Mouse (Mus musculus) v-Abl transformed pro-B cells (cell line): Measurements from ENCODE around the gene Ccdc144b.

Experiments used
- in situ Hi-C, 2 experiments: fragments of 400-800 bp; cut with MboI; formaldehyde crosslinking; loops; one replicate each; pipeline ENCODE4 v1.15.1; 2025; ENCODE audit not compliant: unreplicated experiment in 2 of 2

Ccdc144b gene

DNA sequence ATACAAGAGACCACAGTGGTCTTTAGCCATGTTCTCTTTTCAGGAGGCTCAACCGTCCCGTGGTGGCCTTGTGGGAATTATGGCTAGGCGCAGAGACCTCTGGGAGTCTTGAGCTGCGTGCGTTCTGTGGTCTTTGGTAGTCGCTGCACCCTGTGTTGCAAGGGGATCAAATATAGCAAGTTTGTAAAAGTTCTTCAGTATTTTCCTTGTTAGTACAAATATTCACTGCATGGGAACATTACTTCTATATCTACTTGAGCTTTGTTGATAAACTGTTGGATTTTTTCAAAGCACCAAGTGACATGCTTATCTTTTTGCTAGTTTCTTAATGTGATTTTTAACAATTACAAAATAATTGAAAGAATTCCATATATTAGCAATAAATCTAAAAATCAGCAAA is at the start of gene Ccdc144b:
Gene Ccdc144b, minus strand, starts transcription at position 101 of the 400 bp plus-strand sequence.
- in situ Hi-C loops, result no loop called here

DNA sequence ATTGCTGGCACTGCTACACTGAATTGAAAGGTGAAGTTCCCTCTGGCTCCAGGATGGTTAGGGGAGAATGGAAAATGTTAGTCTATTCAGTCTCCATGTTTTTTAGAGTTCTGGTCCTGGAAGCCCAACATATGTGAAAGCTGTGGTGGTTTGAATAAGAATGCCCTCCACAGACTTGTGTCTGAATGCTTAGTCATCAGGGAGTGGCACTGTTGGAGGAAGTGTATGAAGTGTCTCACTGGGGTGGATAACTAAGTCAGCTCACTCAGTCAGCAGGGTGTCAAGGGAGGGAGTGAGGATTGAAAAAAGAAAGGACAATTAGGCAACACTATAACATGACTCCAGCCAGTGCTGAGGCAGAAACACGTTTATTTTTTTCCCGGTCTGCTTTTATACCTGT is 42.0 kb upstream of the Ccdc144b start:
- in situ Hi-C loops, result no loop called here

DNA sequence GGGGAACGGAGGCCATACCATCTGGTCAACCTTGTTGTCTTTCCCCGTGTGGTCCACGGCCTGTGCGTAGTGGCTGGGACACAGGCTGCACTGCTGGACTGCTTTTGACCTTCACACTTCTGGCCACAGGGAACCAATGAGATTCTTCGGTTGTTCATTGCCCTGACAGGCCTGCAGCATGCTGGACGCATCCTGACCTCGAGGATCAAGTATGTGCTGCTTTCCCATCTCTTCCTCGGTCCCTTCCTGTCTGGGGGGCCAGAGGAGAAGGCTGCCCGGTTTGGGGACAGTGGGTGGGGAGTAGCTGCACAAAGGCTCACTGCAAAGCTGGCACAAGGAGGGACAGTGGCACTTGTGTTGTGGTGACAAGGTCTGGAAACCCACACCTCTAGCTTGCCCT is 34.2 kb upstream of the Ccdc144b start:
- in situ Hi-C loops, result no loop called here

GRCm38 (mm10) chr3:36085394-36085793 is 32.0 kb upstream of the Ccdc144b start:
- in situ Hi-C loops, result no loop called here

DNA sequence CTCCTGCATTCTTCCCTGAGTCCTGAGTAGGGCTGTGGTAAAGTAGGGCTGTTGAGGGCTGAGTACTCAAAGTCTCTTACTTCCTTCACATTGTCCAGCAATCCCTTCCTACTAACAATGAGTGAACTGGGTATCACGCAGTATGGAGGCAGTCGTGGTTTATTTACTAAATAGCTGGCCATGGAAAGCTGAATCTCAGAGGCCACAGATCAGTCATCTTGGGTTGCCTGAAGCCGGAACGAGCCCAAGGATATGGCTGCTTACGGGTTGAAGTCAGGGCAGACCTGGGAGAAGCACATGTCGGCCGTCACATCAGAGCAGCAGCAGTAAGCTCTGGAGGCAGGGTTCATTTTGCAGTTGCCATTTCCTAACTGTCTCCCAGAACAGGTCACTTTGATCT is 30.0 kb upstream of the Ccdc144b start:
- in situ Hi-C loops, result no loop called here

DNA sequence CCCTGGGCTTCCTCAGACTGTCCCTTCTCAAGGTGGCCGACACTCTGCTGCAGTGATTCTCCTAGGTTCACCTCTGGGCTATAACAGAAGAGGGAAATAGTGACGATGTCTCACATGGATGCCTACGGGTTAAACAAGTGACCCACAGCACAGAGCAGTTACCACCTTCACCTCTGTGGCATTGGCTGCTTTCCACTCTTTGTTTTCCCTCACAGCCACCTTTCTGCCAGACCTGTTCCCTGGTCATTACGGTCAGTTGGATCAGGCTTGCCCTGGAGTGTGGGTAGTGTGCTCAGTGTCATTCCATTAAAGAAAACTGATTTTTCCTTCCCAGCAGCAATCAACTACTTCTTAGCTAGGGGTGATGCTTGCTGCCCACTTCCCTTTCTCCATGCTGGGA is 29.5 kb upstream of the Ccdc144b start:
- in situ Hi-C loops, result no loop called here

DNA sequence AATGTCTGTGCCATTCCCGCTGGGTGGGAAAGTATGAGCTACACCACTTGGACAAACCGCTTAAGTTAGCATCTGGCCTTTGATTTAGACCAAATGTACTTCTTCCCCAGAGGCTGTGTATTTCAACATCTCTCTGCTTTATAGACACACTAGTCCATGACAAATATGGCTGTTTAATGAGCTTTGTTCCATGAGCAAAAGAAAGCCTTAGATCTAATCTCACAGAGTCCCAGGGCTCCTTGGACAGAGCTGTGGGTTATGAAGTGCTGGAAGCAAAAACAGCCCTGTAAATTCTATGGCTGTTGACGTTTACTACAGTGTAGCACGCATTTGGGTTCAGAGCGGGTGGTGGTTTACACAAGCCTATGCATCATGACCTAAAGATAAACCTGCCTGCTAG is 27.4 kb upstream of the Ccdc144b start:
- in situ Hi-C loops, result no loop called here

DNA sequence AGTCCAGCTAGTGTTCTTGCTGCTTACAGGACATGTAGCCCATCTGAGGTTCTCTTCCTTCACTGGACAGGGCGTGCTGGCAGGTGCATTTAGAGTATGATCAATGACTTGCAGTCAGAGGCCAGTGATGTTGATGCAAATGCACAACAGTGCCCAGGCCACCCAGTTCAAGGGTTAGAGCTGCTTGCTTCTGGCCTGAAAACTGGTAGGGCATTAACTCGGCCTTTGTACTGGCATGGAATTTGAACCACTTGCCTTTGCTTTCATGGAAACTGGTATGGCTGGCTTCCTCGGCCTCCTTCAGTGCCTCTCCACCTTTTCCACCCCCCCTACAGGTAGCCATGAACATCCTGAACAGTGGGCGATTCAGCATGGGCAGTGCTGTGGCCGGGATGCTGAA is 26.5 kb upstream of the Ccdc144b start:
- in situ Hi-C loops, result loop anchor here in 1 of 2 experiments (10.0 kb wide), 1 partner anchor 65 kb away; no protein-coding TSS in a partner anchor

DNA sequence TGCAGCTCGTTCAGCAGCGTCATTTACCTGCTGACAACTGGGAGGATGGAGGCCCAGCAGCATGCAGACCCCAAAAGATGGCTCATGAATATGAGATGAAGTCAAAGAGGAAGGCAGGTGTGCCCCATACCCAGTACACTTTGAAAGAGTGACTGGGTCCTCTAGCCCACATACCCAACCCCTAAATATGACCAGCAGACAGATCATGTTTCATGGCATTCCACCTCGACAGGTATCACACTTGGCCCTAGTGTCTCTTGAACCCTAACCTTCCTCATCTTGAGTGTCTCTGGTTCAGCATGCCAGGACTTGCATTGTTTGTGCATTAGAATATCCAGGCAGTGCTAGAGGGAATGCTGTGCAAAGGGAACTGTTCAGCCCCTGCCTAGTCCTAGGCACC is 24.0 kb upstream of the Ccdc144b start:
- in situ Hi-C loops, result loop anchor here in 1 of 2 experiments (10.0 kb wide), 1 partner anchor 67 kb away; no protein-coding TSS in a partner anchor

DNA sequence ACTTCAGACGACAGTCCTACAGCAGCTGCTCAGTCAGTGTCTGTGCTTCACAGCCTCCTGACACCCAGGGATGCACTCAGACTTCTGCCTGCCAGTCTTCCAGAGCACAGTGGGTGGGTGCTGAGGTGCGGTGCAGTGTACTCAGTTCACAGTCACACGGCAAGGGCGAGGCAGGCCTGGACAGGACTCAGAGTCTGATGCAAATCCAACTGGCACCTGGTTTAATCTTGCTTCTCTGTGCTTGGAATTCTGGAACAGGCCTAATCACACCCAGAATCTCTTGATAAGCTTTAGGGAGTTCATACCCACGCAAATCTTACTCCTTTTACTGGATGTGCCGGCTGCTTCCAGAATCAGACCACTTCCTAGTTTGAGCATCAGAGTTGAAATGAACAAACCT is 22.1 kb upstream of the Ccdc144b start:
- in situ Hi-C loops, result loop anchor here in 1 of 2 experiments (10.0 kb wide), 1 partner anchor 69 kb away; no protein-coding TSS in a partner anchor

GRCm38 (mm10) chr3:36074231-36074630 is 20.9 kb upstream of the Ccdc144b start:
- in situ Hi-C loops, result loop anchor here in 1 of 2 experiments (10.0 kb wide), 1 partner anchor 71 kb away; no protein-coding TSS in a partner anchor

DNA sequence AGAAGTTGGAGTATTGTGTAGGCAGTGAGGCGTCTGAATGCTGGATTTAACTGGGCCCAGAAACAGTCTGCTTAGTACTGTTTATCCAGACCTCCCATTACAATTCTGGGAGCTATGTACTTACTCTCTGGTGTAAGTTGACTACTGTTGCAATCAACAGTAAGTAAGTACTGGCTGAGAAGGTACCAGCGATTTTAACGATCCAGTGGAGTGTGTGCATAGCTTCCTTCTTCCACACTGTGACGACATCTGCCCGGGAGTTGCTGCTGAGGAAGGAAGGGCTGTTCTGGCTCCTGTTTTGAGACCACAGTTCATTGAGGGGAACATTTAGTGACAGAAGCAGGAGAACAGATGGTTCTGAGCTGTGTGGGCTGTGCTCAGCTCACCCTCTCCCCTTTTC is 17.7 kb upstream of the Ccdc144b start:
- in situ Hi-C loops, result loop anchor here in 1 of 2 experiments (10.0 kb wide), 1 partner anchor 74 kb away; no protein-coding TSS in a partner anchor

GRCm38 (mm10) chr3:36070436-36070835 is 17.1 kb upstream of the Ccdc144b start:
- in situ Hi-C loops, result loop anchor here in 1 of 2 experiments (10.0 kb wide), 1 partner anchor 74 kb away; no protein-coding TSS in a partner anchor

- in situ Hi-C loops, result loop anchor here in 1 of 2 experiments (10.0 kb wide), 1 partner anchor 93 kb away; no protein-coding TSS in a partner anchor
These were observed 14.4 kb upstream of the Ccdc144b start for GRCm38 (mm10) chr3:36067731-36068130.

DNA sequence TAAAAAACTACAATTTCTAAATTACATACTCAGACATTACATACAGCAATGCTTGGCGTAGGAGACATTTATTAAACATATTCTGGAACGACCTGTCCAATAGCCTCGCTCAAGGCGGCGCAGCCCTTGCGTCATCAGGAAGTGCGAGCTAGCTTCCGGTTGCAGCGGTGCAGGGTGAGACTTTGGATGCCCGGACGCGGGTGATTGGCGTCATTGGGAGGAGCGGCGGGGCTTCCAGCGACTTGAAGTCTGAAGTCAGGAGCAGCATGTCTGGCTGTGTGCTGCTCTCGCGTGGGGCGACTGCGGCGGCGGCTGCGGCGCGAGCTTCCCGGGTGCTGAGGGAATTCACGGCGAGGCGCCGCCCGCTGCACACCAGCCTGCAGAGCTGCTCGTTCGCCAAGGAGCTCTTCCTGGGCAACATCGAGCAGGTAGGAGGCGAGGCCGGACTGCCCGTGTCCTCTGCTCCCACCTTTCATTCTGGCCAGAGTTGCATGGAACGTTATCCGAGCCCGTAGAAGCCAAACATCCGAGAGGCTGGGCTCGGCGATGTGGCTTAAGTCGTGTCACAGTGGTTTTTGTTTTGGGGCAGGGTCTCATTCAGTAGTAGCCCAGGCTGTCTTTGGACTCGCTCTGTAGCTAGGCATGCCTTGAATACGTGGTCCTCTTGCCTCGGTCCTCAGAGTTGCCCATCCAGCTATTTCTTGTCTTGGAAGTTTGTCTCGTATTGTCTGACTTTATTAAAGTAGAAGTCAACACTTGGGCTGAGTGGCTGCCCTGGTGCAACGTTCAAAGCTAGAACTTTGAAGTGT is 12.7 kb upstream of the Ccdc144b start, which contains the start of gene Acad9:
Gene Acad9, plus strand, starts transcription at position 137 of the 809 bp plus-strand sequence.
- in situ Hi-C loops, result loop anchor here in 1 of 2 experiments (10.0 kb wide), 1 partner anchor 91 kb away; no protein-coding TSS in a partner anchor

DNA sequence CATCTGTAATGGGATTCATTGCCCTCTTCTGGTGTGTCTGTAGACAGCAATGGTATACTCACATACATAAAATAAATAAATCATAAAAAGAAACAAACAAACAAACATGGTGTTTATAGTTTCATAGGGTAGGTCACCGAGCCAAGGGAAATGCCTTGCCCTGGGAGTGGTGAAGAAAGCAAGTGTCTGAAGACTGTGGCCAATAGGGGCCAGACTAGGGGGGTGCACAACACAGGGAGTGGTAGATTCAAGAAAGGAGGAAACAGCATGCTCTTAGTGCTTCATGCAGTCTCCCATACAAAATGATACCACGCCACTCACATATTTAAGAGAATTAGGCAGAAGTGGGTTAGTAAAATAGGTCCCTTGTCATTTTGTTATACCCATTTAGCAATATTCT is 11.8 kb upstream of the Ccdc144b start:
- in situ Hi-C loops, result loop anchor here in 1 of 2 experiments (10.0 kb wide), 1 partner anchor 90 kb away; no protein-coding TSS in a partner anchor

DNA sequence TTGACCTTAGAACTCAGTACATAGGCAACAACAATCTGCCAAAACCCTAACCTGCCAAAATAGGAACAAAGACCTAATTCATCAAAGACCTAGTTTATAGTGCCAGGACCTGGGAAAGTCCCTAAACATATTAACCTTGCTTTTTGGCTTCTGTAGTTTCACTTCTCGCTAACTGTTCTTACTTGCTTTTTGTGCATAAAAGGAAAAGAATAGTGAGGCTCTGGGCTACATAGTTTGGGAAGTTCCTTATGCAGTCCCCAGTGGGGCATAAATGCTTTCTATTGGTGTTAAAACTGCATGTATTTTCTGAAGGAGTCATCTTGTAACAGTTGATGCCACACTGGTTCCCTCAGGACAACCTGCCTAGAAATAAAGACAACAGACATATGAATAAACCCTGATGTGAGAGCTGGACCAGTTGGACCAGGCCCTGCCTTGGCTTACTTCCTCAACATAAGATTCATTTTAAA is 11.3 kb upstream of the Ccdc144b start:
- in situ Hi-C loops, result loop anchor here (5.0 to 10.0 kb wide), 4 partner anchors 62 to 372 kb away; partner anchors contain the start of gene Mccc1 (in 1 of the 2)

DNA sequence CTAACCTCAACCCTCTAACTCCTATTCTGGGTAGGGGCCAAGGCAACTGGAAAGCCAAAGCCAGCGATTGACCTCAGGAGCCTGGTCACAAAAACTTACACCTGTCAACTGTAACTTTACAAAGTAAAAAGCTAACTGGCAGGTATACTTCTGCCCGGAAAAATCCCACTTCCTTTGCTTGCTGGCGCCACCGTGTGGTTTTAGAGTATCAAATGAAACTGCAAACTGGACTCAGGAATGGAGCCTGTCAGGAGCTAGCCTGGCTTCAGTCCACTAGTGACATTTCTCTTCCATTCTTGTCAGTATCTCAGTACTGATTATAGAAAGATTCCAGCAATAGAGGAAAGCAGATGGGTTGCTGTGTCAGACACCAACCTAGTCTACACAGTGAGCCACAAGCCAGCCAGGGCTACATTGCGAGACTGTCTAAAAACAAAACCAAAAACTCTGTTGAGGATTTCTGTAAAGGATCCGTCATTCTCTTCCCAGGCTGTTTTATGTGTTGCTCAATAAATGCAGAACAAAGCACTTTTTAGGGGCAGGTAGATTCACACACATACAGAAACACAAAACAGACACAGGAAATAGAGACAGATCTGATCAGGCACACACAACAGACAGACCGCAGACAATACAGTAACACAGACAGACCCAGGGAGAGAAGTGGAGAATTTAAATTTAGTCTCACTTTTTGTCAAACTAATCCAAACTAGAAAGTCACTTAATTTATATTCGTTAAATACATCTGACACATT is 6.9 kb upstream of the Ccdc144b start:
- in situ Hi-C loops, result loop anchor here (5.0 to 10.0 kb wide), 4 partner anchors 58 to 368 kb away; partner anchors contain the start of gene Mccc1 (in 1 of the 2)

DNA sequence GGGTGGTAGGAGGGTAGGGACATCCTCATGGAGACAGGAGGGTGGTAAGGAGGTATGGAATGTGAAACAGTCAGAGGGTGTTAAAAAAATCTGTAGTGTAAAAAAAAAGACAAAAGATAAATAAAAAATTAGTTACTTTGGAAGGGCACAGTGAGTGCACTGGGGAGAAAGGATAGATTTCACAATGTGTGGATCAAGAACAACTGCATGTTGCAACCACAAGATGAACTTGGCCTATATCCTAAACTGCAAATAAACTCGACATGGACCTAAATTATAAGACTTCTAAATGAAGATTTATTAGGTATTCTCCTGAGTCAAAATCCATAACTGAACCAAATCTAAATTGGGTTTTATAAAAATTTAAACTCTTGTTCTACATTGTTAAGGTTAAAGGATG is 4.2 kb downstream of the Ccdc144b start:
- in situ Hi-C loops, result no loop called here

GRCm38 (mm10) chr3:36045086-36045485 is 8.3 kb downstream of the Ccdc144b start:
- in situ Hi-C loops, result no loop called here

DNA sequence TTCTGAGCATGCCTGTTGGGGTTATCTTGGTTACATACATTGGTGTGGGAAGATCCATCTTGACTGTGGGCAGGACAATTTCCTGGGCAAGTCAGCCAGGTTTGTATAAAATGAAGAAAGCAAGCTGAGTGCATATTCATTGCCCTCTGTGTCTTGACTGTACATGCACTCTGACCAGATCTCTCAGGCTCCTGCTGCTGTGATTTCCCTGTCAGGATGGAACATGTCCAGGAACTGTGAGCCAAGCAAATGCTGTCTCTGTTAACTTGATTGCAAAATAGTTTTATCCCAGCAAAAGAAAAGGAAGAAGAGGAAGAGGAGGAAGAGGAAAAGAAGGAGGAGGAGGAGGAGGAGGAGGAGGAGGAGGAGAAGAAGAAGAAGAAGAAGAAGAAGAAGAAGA is 8.8 kb downstream of the Ccdc144b start:
- in situ Hi-C loops, result no loop called here
